Mouse (Mus musculus) megakaryocyte-erythroid progenitor cell, adult 5-6 weeks (primary cell): ENCODE measurements around the gene Vmn1r171. TPM values are rescaled to one million over a fixed set of nuclear protein-coding genes. Genes with fewer than 3 reads are reported as not detected.
"Not testable (repeated sequence)": the region's sequence is repeated elsewhere in the genome, so short reads cannot be mapped to it uniquely, and the experiment has no call there.

Source experiments
- ATAC-seq: replicated peaks from 2 replicates; pipeline ENCODE4 v1.8.0; 2016; ENCODE audit warnings: mild to moderate bottlenecking, inconsistent platforms; ENCODE audit not compliant: severe bottlenecking, poor library complexity, low FRiP score, low TSS enrichment
- total RNA-seq, 2 experiments: library from RNA; stranded (forward) in 1 of 2; stranded (reverse) in 1 of 2; fragments of 200-1000, 215-1000 nt in 1 of 2; fragments of >200 nt in 1 of 2; fragmentation: Nextera tagmentation in 1 of 2; gene quantifications; 2 replicates each; pipeline ENCODE4 v1.2.3; 2014 to 2017

Vmn1r171 gene
- not detected in 2 replicates for total RNA-seq (2014; fragmentation: Nextera tagmentation)
- total RNA-seq (2017): not detected in 2 replicates

GRCm38 (mm10) chr7:23630422-23630821 is at the start of gene Vmn1r171:
Gene Vmn1r171 (plus strand): TSS chr7:23630722.
- no peak for ATAC-seq

GRCm38 (mm10) chr7:23605875-23606274 is 24.6 kb upstream of the Vmn1r171 start, which contains the start of gene Vmn1r170:
Gene Vmn1r170 (plus strand): TSS chr7:23606175.
- not testable (repeated sequence) for ATAC-seq

- no peak for ATAC-seq
Measured at GRCm38 (mm10) chr7:23658016-23658415, 27.5 kb downstream of the Vmn1r171 start, which contains the start of gene Vmn1r172. Gene Vmn1r172 (plus strand): TSS chr7:23658316.

Other genes with a start within 250 kb of the Vmn1r171 start
- gene Nlrp5, start 244.8 kb upstream of the Vmn1r171 start, total RNA-seq (2014; fragmentation: Nextera tagmentation): not detected in 2 replicates
- not detected in 2 replicates for gene Nlrp5, start 244.8 kb upstream of the Vmn1r171 start, total RNA-seq (2017)
- gene Vmn1r167, start 123.5 kb upstream of the Vmn1r171 start, total RNA-seq (2014; fragmentation: Nextera tagmentation): not detected in 2 replicates
- not detected in 2 replicates for gene Vmn1r167, start 123.5 kb upstream of the Vmn1r171 start, total RNA-seq (2017)
- not detected in 2 replicates for gene Vmn1r168, start 91.0 kb upstream of the Vmn1r171 start, total RNA-seq (2014; fragmentation: Nextera tagmentation)
- not detected in 2 replicates for gene Vmn1r168, start 91.0 kb upstream of the Vmn1r171 start, total RNA-seq (2017)
- gene Vmn1r169, start 55.2 kb upstream of the Vmn1r171 start, total RNA-seq (2014; fragmentation: Nextera tagmentation): not detected in 2 replicates
- not detected in 2 replicates for gene Vmn1r169, start 55.2 kb upstream of the Vmn1r171 start, total RNA-seq (2017)
- not detected in 2 replicates for gene Vmn1r170, start 24.5 kb upstream of the Vmn1r171 start, total RNA-seq (2014; fragmentation: Nextera tagmentation)
- gene Vmn1r170, start 24.5 kb upstream of the Vmn1r171 start, total RNA-seq (2017): not detected in 2 replicates
- not detected in 2 replicates for gene Vmn1r172, start 27.6 kb downstream of the Vmn1r171 start, total RNA-seq (2014; fragmentation: Nextera tagmentation)
- gene Vmn1r172, start 27.6 kb downstream of the Vmn1r171 start, total RNA-seq (2017): not detected in 2 replicates
- not detected in 2 replicates for gene Vmn1r173, start 70.0 kb downstream of the Vmn1r171 start, total RNA-seq (2014; fragmentation: Nextera tagmentation)
- gene Vmn1r173, start 70.0 kb downstream of the Vmn1r171 start, total RNA-seq (2017): not detected in 2 replicates
- not detected in 2 replicates for gene Vmn1r174, start 121.5 kb downstream of the Vmn1r171 start, total RNA-seq (2014; fragmentation: Nextera tagmentation)
- not detected in 2 replicates for gene Vmn1r174, start 121.5 kb downstream of the Vmn1r171 start, total RNA-seq (2017)
- gene Vmn1r175, start 179.9 kb downstream of the Vmn1r171 start, total RNA-seq (2014; fragmentation: Nextera tagmentation): not detected in 2 replicates
- not detected in 2 replicates for gene Vmn1r175, start 179.9 kb downstream of the Vmn1r171 start, total RNA-seq (2017)
- not detected in 2 replicates for gene Vmn1r176, start 206.7 kb downstream of the Vmn1r171 start, total RNA-seq (2014; fragmentation: Nextera tagmentation)
- gene Vmn1r176, start 206.7 kb downstream of the Vmn1r171 start, total RNA-seq (2017): not detected in 2 replicates
- not detected in 2 replicates for gene Vmn1r177, start 235.7 kb downstream of the Vmn1r171 start, total RNA-seq (2014; fragmentation: Nextera tagmentation)
- gene Vmn1r177, start 235.7 kb downstream of the Vmn1r171 start, total RNA-seq (2017): not detected in 2 replicates